Mouse (Mus musculus): ENCODE data around the gene Nadk.

Nadk gene

GRCm38 (mm10) chr4:155561661-155562442 is at the start of gene Nadk:
Gene Nadk (plus strand): TSS chr4:155562378.
- no peak for DNase-seq (ENCODE audit: low spot score)

DNA sequence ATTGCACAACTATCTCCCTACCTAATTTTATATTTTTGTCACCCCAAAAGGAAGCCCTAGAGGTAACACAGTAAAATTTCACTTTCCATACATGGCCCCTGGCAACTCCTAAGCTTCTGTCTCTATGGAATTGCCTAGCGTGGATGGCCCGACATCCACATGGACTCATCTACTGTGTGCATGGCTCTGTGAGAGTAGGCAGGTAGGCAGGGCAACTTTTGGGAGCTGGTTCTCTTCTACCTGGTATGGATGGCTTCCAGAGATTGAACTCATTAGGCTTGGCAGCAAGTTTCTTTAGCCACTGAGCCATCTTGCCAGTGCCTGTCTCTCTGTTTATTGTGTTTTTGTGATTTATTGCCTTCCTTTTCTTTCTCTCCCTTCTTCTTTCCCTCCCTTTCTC is 47.4 kb upstream of the Nadk start:
- DNase-seq (ENCODE audit: low spot score), result no peak

DNA sequence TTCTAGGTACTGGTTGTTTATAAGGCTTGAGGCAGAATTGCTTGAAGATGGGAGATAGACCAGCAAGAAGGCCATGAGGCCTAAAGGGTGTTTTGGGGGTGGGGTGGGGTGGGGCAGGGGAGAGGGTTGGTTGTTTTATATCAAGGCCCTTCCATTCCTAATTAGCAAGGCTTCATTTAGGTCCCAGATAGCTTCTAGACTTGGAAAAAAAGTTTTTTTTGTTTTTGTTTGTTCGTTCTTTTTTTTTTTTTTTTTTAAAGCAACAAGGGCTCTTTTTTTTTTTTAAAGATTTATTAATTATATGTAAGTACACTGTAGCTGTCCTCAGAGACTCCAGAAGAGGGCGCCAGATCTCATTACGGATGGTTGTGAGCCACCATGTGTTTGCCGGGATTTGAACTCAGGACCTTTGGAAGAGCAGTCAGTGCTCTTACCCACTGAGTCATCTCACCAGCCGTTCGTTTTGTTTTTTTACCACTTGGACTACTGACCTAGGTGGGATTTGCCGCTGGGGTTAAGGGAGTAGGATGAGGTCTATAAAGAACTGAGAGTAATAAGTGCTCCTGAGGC is 44.1 kb upstream of the Nadk start:
- no peak for DNase-seq (ENCODE audit: low spot score)

GRCm38 (mm10) chr4:155522327-155522726 is 39.9 kb upstream of the Nadk start:
- DNase-seq (ENCODE audit: low spot score), result no peak

GRCm38 (mm10) chr4:155525751-155526150 is 36.4 kb upstream of the Nadk start:
- DNase-seq (ENCODE audit: low spot score), result no peak

GRCm38 (mm10) chr4:155529294-155529693 is 32.9 kb upstream of the Nadk start:
- no peak for DNase-seq (ENCODE audit: low spot score)

DNA sequence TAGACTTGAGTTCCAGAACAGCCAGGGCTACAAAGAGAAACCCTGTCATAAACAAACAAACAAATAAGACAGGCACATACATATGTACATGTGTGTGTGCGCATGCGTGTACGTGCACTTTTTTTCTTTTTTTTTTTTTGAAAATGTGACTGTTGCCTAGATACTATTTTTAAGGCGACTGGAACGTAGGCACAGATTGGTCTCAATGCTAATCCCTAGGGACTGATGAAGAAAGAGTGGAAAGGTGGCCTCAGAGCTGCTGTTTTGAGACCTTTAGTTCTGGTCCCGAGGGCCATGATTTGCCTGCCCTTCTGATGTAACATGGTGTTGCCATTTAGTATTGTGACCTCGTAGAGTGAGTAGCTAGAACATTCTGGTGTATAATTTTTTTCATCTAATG is 12.2 kb upstream of the Nadk start:
- no peak for DNase-seq (ENCODE audit: low spot score)

- DNase-seq (ENCODE audit: low spot score), result no peak
These were observed 11.7 kb upstream of the Nadk start for GRCm38 (mm10) chr4:155550446-155550845.

GRCm38 (mm10) chr4:155551073-155551472 is 11.1 kb upstream of the Nadk start:
- DNase-seq (ENCODE audit: low spot score), result no peak

DNA sequence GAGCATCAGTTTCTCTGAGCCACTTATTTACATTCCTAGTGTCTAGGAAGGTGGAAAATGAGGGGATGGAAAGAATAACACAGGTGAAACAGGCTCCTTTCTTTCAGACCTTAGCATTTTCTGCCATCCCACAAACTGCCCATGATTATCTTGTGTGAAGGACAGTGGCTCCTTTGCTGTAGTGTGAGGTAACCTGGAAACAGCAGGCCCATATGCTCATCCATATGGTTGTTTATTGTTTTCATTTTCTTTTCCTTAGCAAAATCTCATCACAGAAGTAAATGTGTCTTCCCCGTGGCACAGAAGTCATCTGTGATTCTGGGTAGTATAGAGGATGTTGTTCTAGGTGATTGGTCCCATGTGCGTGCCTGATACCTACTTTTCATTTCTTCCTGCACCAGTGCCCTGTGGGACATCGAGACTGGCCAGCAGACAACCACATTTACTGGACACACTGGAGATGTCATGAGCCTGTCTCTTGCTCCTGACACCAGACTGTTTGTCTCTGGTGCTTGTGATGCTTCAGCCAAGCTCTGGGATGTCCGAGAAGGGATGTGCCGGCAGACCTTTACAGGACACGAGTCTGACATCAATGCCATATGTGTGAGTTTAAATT is 9.2 kb upstream of the Nadk start:
- DNase-seq (ENCODE audit: low spot score), result no peak

DNA sequence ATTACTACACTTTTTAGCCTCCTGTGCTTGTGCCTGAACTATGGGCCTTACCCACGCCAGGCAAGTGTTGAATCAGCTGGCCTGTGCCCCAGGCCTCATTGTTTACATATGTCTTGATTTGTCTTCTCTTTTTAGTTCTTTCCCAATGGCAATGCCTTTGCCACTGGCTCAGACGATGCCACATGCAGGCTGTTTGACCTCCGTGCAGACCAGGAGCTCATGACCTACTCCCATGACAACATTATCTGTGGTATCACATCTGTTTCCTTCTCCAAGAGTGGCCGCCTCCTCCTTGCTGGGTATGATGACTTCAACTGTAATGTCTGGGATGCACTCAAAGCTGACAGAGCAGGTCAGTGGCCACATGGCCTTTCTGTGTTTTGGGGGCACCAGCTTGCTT is 7.3 kb upstream of the Nadk start:
- DNase-seq (ENCODE audit: low spot score), result no peak

DNA sequence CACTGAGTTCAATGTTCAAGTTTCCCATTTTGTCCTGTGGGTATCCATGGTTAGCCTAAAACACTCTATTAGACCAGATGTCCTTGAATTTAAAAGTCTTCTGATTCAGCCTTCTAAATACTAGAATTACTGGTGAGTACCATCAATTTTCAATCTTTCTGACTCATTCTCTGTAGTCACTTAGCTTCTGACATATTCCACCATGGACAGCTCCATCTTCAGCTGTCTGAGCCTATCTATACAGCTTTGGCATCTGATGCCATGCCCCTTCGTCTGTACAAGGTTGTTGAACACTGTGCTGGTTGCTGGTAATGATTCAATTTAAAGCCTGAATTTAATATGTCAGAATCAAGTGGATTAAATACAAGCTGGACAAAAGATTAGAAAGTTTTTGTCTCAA is 6.7 kb upstream of the Nadk start:
- DNase-seq (ENCODE audit: low spot score), result no peak

GRCm38 (mm10) chr4:155559454-155559853 is 2.7 kb upstream of the Nadk start:
- no peak for DNase-seq (ENCODE audit: low spot score)

DNA sequence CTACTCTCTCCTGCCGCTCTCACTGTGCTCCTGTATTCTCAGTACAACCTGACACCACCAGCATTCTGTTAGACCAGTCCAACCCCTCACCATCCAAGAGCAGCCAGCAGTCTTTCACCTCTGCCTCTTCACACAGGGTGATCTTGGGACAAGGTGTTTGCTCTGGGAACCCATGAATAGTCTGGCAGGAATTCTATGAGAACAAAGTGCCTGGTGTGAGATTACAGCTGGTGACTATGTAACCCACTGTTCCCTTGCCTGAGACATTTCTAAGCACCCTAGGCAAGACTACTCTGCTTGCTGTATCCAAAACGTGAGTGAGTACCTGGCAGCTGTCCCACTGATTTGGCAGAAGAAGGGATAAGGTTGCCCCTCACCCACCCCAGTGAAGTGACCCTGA is 1.2 kb upstream of the Nadk start:
- no peak for DNase-seq (ENCODE audit: low spot score)

DNA sequence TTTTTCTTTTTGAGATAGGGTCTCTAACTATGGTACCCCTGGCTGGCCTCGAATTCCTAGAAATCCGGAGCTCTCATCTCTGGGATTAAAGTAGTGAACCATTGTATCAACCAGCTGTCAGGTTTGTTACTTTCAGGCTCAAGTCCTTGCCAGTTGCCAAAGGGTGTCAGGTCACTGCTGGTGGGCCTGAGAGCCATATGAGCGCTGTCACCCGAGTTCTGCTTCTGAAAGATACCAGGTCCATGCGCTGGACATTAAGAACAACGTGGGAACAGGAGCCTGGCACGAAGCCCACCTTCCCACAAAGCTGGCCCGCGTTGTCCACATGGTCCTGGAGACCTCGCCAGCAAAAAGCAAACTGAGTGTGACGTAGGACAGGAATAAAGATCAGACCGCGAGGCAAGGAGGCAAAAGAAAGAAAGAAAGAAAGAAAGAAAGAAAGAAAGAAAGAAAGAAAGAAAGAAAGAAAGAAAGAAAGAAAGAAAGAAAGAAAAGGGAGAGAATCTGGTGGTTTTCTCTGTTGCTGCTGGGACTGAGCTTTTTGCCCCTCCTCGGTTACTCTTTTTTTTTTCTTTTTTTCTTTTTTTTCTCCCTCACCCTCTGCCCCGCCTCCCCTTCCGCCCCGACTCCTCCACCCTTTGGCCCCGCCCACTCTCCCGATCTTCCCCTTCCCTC is 684 bp downstream of the Nadk start:
- DNase-seq (ENCODE audit: low spot score), result peak; percentile 47

GRCm38 (mm10) chr4:155563400-155564231 is 1.4 kb downstream of the Nadk start:
- peak; percentile 97 for DNase-seq (ENCODE audit: low spot score)

DNA sequence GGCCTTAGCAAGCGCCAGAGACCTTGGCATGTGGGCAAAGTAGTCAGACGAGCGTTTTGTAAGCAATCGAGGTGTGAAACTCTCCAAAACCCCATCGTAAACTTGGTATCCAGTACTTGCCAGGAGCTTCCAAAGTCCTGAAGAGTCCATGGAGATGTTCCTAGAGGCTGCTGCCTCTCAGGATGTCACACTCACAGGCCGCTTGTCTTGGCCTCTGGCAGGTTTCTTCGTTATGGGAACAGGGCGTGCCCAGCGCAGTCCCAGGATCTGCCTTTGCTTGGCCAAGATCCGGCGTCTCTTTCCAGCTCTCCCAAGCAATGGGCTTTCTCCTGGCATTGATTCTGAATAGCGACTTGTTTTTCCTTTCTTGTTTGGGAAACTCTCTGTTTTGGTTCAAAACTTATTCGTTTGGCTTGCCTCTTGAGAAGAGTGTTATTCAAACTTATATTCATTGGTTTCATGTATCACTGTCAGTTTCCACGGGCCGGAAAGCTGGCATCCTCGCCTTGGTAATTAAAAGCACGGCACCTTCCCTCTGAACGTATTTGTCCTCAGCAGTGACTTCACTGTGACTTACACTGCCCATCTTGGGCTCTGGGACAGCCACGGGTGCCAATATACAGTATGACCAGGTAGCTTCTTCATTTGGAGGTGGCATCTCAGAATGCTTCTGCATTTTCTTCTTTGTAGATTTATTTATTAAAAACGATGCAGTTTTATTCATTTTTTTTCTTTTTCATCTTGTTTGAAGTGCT is 2.3 kb downstream of the Nadk start:
- no peak for DNase-seq (ENCODE audit: low spot score)

- DNase-seq (ENCODE audit: low spot score), result no peak
These were observed 4.4 kb downstream of the Nadk start for GRCm38 (mm10) chr4:155566555-155566954.

GRCm38 (mm10) chr4:155568170-155568569 is 6.0 kb downstream of the Nadk start:
- DNase-seq (ENCODE audit: low spot score), result peak; percentile 70

GRCm38 (mm10) chr4:155568632-155569370 is 6.6 kb downstream of the Nadk start:
- DNase-seq (ENCODE audit: low spot score), result no peak

DNA sequence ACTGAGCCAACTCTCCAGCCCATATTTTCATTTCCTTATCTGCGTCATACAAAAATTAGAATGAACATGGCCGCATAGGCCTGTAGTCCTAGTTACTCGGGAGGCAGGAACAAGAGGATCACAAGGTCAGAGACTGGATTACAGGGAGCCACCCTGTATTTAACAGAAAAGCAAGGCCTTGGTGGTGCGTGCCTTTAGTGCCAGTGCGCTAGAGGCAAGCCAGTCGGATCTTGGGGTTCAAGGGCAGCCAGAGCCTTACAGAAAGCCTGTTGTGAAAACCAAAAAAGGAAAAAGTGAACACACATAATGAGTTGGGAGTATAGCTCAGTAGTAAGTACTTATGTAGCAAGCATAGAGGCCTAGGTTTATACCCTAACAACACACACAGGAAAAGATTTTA is 7.6 kb downstream of the Nadk start:
- DNase-seq (ENCODE audit: low spot score), result no peak

Measured in retina, embryonic 14.5 days (tissue).